Mouse (Mus musculus) olfactory bulb, adult 2 months (tissue): ENCODE results near the gene Spock1.

ENCODE experiments used
- CTCF ChIP-seq: fragments of 200-500 bp; IDR thresholded peaks from 2 replicates; pipeline ENCODE4 v1.5.1; 2012; ENCODE audit warnings: low read depth, mild to moderate bottlenecking, low read length, moderate library complexity; ENCODE audit not compliant: insufficient read depth
- POLR2A ChIP-seq: fragments of 200-500 bp; IDR thresholded peaks from 2 replicates; pipeline ENCODE4 v1.6.1; 2012; ENCODE audit warnings: mild to moderate bottlenecking, low read depth, low read length, moderate library complexity; ENCODE audit not compliant: insufficient read depth

DNA sequence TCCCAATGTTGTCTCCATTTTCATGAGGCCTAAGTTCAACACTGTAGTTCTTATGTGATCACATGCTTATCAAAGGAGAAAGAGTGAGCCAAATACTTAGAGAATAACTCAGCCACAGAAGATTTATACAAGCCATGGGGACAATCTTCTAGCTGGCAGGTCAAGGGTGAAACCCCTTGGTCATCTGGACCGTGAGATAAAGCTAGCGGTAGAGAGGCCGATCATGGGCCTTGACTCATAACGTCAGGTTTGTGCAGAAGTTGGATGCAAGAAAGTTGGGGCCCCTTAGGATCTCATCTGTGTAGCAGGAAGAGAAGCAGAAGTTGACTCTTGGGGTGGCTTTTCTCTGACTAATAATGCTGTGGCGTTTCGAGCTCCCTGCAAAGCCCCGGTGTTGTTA lies 253.8 kb downstream of the Spock1 start:
- no peak for TF ChIP-seq CTCF
- TF ChIP-seq POLR2A: no peak
